Comparison of ENCODE assay signal across 27 mouse cellular contexts in genomic region chr11:83174948-83175539, GRCm38 (mm10). TPM values are rescaled to one million over a fixed set of nuclear protein-coding genes. Genes with fewer than 3 reads are reported as not detected.
DNase-seq lines count a peak whose midpoint lies in the region; ATAC-seq lines count a peak whose summit lies in the region.
"Had no signal": no experiment of that assay in that cellular context is flagged by ENCODE, and none has a peak within 500 bp of the region (broad histone marks: within the 10 kb centered on the region; RNA-seq: fewer than 3 reads in every experiment).

Slfn4 (plus strand) TSS chr11:83175186.

- WGBS in heart, embryonic 11.5 days (ENCODE audit: insufficient replicate concordance): 77% methylated on average over 12 of the region's 12 CpGs
- 83% methylated on average over 12 of the region's 12 CpGs for WGBS in midbrain, embryonic 11.5 days
- 87% methylated on average over 12 of the region's 12 CpGs for WGBS in midbrain, embryonic 13.5 days
- 84% methylated on average over 12 of the region's 12 CpGs for WGBS in heart, embryonic 12.5 days

- no peak within 1 kb of the TSS for H3K9ac ChIP-seq in heart, embryonic 11.5 days (ENCODE audit: low read depth, low read length)
- H3K9ac ChIP-seq in midbrain, embryonic 11.5 days (ENCODE audit: low read length): no peak within 1 kb of the TSS
- H3K9ac ChIP-seq in midbrain, embryonic 13.5 days (replicated peaks): no peak within 1 kb of the TSS
- no peak within 1 kb of the TSS for H3K9ac ChIP-seq in heart, embryonic 12.5 days
- H3K9ac ChIP-seq: embryonic facial prominence, embryonic 15.5 days; hindbrain, embryonic 13.5 days; liver, embryonic 14.5 days; lung, embryonic 15.5 days; midbrain, embryonic 15.5 days; neural tube, embryonic 12.5 days had no signal

- H3K27ac ChIP-seq in heart, embryonic 11.5 days (ENCODE audit: low read depth, low read length): no peak within 1 kb of the TSS
- no peak within 1 kb of the TSS for H3K27ac ChIP-seq in midbrain, embryonic 11.5 days (ENCODE audit: low read depth, low read length)
- H3K27ac ChIP-seq in midbrain, embryonic 13.5 days: no peak within 1 kb of the TSS
- no peak within 1 kb of the TSS for H3K27ac ChIP-seq in heart, embryonic 12.5 days (ENCODE audit: poor library complexity, severe bottlenecking)
- H3K27ac ChIP-seq: embryonic facial prominence, embryonic 15.5 days; heart, embryonic 10.5 days; hindbrain, embryonic 13.5 days; liver, embryonic 14.5 days; lung, embryonic 15.5 days; midbrain, embryonic 15.5 days; neural tube, embryonic 12.5 days had no signal

- H3K4me2 ChIP-seq in heart, embryonic 11.5 days: no peak within 1 kb of the TSS
- H3K4me2 ChIP-seq in midbrain, embryonic 11.5 days: no peak within 1 kb of the TSS
- H3K4me2 ChIP-seq in midbrain, embryonic 13.5 days (replicated peaks): no peak within 1 kb of the TSS
- no peak within 1 kb of the TSS for H3K4me2 ChIP-seq in heart, embryonic 12.5 days
- H3K4me2 ChIP-seq: embryonic facial prominence, embryonic 15.5 days; hindbrain, embryonic 13.5 days; lung, embryonic 15.5 days; midbrain, embryonic 15.5 days; neural tube, embryonic 12.5 days had no signal

- H3K4me3 ChIP-seq in heart, embryonic 11.5 days (ENCODE audit: low read depth, low read length): no peak within 1 kb of the TSS
- H3K4me3 ChIP-seq in midbrain, embryonic 11.5 days (ENCODE audit: low read depth, low read length): no peak within 1 kb of the TSS
- no peak within 1 kb of the TSS for H3K4me3 ChIP-seq in midbrain, embryonic 13.5 days (replicated peaks)
- no peak within 1 kb of the TSS for H3K4me3 ChIP-seq in heart, embryonic 12.5 days
- H3K4me3 ChIP-seq: embryonic facial prominence, embryonic 15.5 days; heart, embryonic 10.5 days; hindbrain, embryonic 13.5 days; lung, embryonic 15.5 days; midbrain, embryonic 15.5 days; neural tube, embryonic 12.5 days had no signal

- H3K36me3 ChIP-seq in heart, embryonic 11.5 days (ENCODE audit: control insufficient read depth, insufficient read depth, low read length): no peaks in the 10 kb centered on the region
- H3K36me3 ChIP-seq in midbrain, embryonic 11.5 days (ENCODE audit: control insufficient read depth, insufficient read depth, low read length): no peaks in the 10 kb centered on the region
- H3K36me3 ChIP-seq in midbrain, embryonic 13.5 days: no peaks in the 10 kb centered on the region
- H3K36me3 ChIP-seq in heart, embryonic 12.5 days: no peaks in the 10 kb centered on the region
- H3K36me3 ChIP-seq: embryonic facial prominence, embryonic 15.5 days; heart, embryonic 10.5 days; hindbrain, embryonic 13.5 days; lung, embryonic 15.5 days; midbrain, embryonic 15.5 days; neural tube, embryonic 12.5 days had no signal

- intact Hi-C loops in left cerebral cortex, postnatal 25 days (cut with DNase I): no loop called here

- no peaks in the 10 kb centered on the region for H3K9me3 ChIP-seq in heart, embryonic 11.5 days (replicated peaks; ENCODE audit: control insufficient read depth, low read length)
- H3K9me3 ChIP-seq in midbrain, embryonic 11.5 days (ENCODE audit: control insufficient read depth, low read length): no peaks in the 10 kb centered on the region
- H3K9me3 ChIP-seq in midbrain, embryonic 13.5 days: no peaks in the 10 kb centered on the region
- H3K9me3 ChIP-seq in heart, embryonic 12.5 days (replicated peaks): no peaks in the 10 kb centered on the region
- H3K9me3 ChIP-seq: embryonic facial prominence, embryonic 15.5 days; heart, embryonic 10.5 days; hindbrain, embryonic 13.5 days; lung, embryonic 15.5 days; midbrain, embryonic 15.5 days; neural tube, embryonic 12.5 days had no signal

- H3K27me3 ChIP-seq in heart, embryonic 11.5 days (ENCODE audit: control insufficient read depth, insufficient read depth, low read length): no peaks in the 10 kb centered on the region
- no peaks in the 10 kb centered on the region for H3K27me3 ChIP-seq in midbrain, embryonic 11.5 days (ENCODE audit: control insufficient read depth, insufficient read depth, low read length)
- no peaks in the 10 kb centered on the region for H3K27me3 ChIP-seq in midbrain, embryonic 13.5 days
- H3K27me3 ChIP-seq in heart, embryonic 12.5 days (replicated peaks): no peaks in the 10 kb centered on the region
- H3K27me3 ChIP-seq: embryonic facial prominence, embryonic 15.5 days; hindbrain, embryonic 13.5 days; lung, embryonic 15.5 days; midbrain, embryonic 15.5 days; neural tube, embryonic 12.5 days had no signal

- no peak for ATAC-seq in heart, embryonic 11.5 days (replicated peaks; ENCODE audit: insufficient number of reproducible peaks, low FRiP score, low TSS enrichment)
- ATAC-seq in midbrain, embryonic 11.5 days (ENCODE audit: low FRiP score): no peak
- ATAC-seq in midbrain, embryonic 13.5 days: no peak
- ATAC-seq in megakaryocyte, adult 5-6 weeks (ENCODE audit: poor library complexity, severe bottlenecking): peak; percentile 85
- ATAC-seq in heart, embryonic 12.5 days (ENCODE audit: insufficient number of reproducible peaks, low FRiP score): no peak
- ATAC-seq: forebrain, embryonic 16.5 days; midbrain, embryonic 15.5 days had no signal

- H3K4me1 ChIP-seq in heart, embryonic 11.5 days (ENCODE audit: control insufficient read depth, insufficient read depth, low read length): no peaks in the 10 kb centered on the region
- H3K4me1 ChIP-seq in midbrain, embryonic 11.5 days (ENCODE audit: control insufficient read depth, insufficient read depth, low read length): no peaks in the 10 kb centered on the region
- no peaks in the 10 kb centered on the region for H3K4me1 ChIP-seq in midbrain, embryonic 13.5 days (replicated peaks)
- no peaks in the 10 kb centered on the region for H3K4me1 ChIP-seq in heart, embryonic 12.5 days (replicated peaks)
- H3K4me1 ChIP-seq: embryonic facial prominence, embryonic 15.5 days; heart, embryonic 10.5 days; hindbrain, embryonic 13.5 days; lung, embryonic 15.5 days; midbrain, embryonic 15.5 days; neural tube, embryonic 12.5 days had no signal

- peak; percentile 51 for DNase-seq in heart, adult 11 months
- peak; percentile 68 for DNase-seq in midbrain, embryonic 11.5 days (ENCODE audit: low spot score, missing footprints)
- DNase-seq in left cerebral cortex, postnatal 25 days (ENCODE audit: low spot score in 2 of 2): no peak
- no peak for DNase-seq in heart, adult 8-10 months (ENCODE audit: low spot score)
- DNase-seq: adrenal gland, postnatal 36 days; cerebellum, adult 11 months; cerebellum, adult 9-11 months; gastrocnemius, postnatal 25 days; heart, postnatal 14 days; kidney, adult 18-20 months; kidney, postnatal 4 days; layer of hippocampus, adult 9-11 months; retina, postnatal 1 day had no signal

RNA-seq across cellular contexts. Expression of gene Slfn4, which starts in this region (rescaled TPM):
- polyA plus RNA-seq in heart, embryonic 11.5 days (2014; fragmentation: Nextera tagmentation; extraction: Ambion mirVana): 0.06 TPM in 1 of 2 replicates, not detected in the other
- polyA plus RNA-seq in midbrain, embryonic 11.5 days (2014; fragmentation: Nextera tagmentation; extraction: Ambion mirVana): not detected in 2 replicates
- polyA plus RNA-seq in midbrain, embryonic 13.5 days (2015; fragmentation: Nextera tagmentation; extraction: Ambion mirVana): not detected in 2 replicates
- total RNA-seq in megakaryocyte, adult 5-6 weeks (2015): 257 and 290 TPM in 2 replicates
- total RNA-seq in megakaryocyte, adult 5-6 weeks (2017): 88.0 and 113 TPM in 2 replicates
- total RNA-seq in left cerebral cortex, postnatal 25 days (2021): not detected
- total RNA-seq in heart, adult 8-10 months (2022): under 1 TPM; 0.08 to 0.72 (median 0.09) TPM
- not detected in 2 replicates for polyA plus RNA-seq in heart, embryonic 12.5 days (2016; fragmentation: Nextera tagmentation; extraction: Ambion mirVana)
- total RNA-seq: left cerebral cortex, adult 18-20 months; left cerebral cortex, postnatal 36 days had no signal
- polyA plus RNA-seq: forebrain, embryonic 16.5 days; heart, embryonic 10.5 days; hindbrain, embryonic 13.5 days; neural tube, embryonic 12.5 days had no signal

Comparison
In these comparisons a context has a peak if more than half of its experiments do, and no peak if none do; other contexts are left out.
1. RNA of gene Slfn4 (total RNA-seq): 88.0 to 290 TPM in megakaryocyte, adult 5-6 weeks; 0.08 to 0.72 TPM in heart, adult 8-10 months and not detected in left cerebral cortex, postnatal 25 days; every median in the first group is over 10 times any median in the second.
2. Peak in DNase-seq in midbrain, embryonic 11.5 days; RNA of the gene not detected or under 1 TPM.